Mouse (Mus musculus) induced T-regulatory cell, adult 2 months (primary cell): ENCODE results near the gene Cdca8.
"Not testable (repeated sequence)": the region's sequence is repeated elsewhere in the genome, so short reads cannot be mapped to it uniquely, and the experiment has no call there.

Source experiments
- DNase-seq: peaks from one replicate; pipeline ENCODE4 v3.0.0-alpha.2; 2012; ENCODE audit warnings: low read depth

Gene Cdca8

GRCm38 (mm10) chr4:124939211-124939610 is at the start of gene Cdca8:
Gene Cdca8 (minus strand): TSS chr4:124939311.
- DNase-seq = not testable (repeated sequence)

- no peak for DNase-seq
These were observed 49.3 kb upstream of the Cdca8 start for GRCm38 (mm10) chr4:124988382-124988781.

GRCm38 (mm10) chr4:124987711-124988097 is 48.6 kb upstream of the Cdca8 start:
- no peak for DNase-seq

- no peak for DNase-seq
These were observed 47.9 kb upstream of the Cdca8 start for GRCm38 (mm10) chr4:124986739-124987710.

- DNase-seq = no peak
These were observed 46.8 kb upstream of the Cdca8 start, which contains the start of gene Rspo1 for GRCm38 (mm10) chr4:124985671-124986602. Gene Rspo1 (plus strand): TSS chr4:124986430.

- no peak for DNase-seq
These were observed 46.0 kb upstream of the Cdca8 start for GRCm38 (mm10) chr4:124984871-124985670.

GRCm38 (mm10) chr4:124983893-124984526 is 44.9 kb upstream of the Cdca8 start:
- DNase-seq = peak; percentile 31

GRCm38 (mm10) chr4:124978201-124978600 is 39.1 kb upstream of the Cdca8 start:
- DNase-seq = no peak

- no peak for DNase-seq
These were observed 34.2 kb upstream of the Cdca8 start for GRCm38 (mm10) chr4:124973296-124973695.

- DNase-seq = no peak
These were observed 33.2 kb upstream of the Cdca8 start for GRCm38 (mm10) chr4:124972316-124972715.

GRCm38 (mm10) chr4:124971094-124971493 is 32.0 kb upstream of the Cdca8 start:
- no peak for DNase-seq

- DNase-seq = no peak
These were observed 31.6 kb upstream of the Cdca8 start for GRCm38 (mm10) chr4:124970677-124971076.

- no peak for DNase-seq
These were observed 31.1 kb upstream of the Cdca8 start for GRCm38 (mm10) chr4:124970194-124970593.

- no peak for DNase-seq
These were observed 30.2 kb upstream of the Cdca8 start for GRCm38 (mm10) chr4:124969219-124969848.

GRCm38 (mm10) chr4:124968711-124969110 is 29.6 kb upstream of the Cdca8 start:
- DNase-seq = no peak

- no peak for DNase-seq
These were observed 25.9 kb upstream of the Cdca8 start for GRCm38 (mm10) chr4:124964912-124965599.

GRCm38 (mm10) chr4:124962576-124962975 is 23.5 kb upstream of the Cdca8 start:
- no peak for DNase-seq

GRCm38 (mm10) chr4:124960940-124961339 is 21.8 kb upstream of the Cdca8 start:
- DNase-seq = no peak

GRCm38 (mm10) chr4:124959062-124959461 is 20.0 kb upstream of the Cdca8 start:
- no peak for DNase-seq

- no peak for DNase-seq
These were observed 18.2 kb upstream of the Cdca8 start for GRCm38 (mm10) chr4:124957284-124957683.
